Mouse (Mus musculus) cerebellum, adult 2 months (tissue): ENCODE measurements around the gene Zfp692.

Source experiments
- CTCF ChIP-seq: fragments of 200-500 bp; IDR thresholded peaks from 2 replicates; pipeline ENCODE4 v1.5.1; 2011; ENCODE audit warnings: low read depth, mild to moderate bottlenecking, control low read depth, low read length, moderate library complexity, borderline replicate concordance; ENCODE audit not compliant: insufficient read depth
- POLR2A ChIP-seq: fragments of 200-500 bp; IDR thresholded peaks from 2 replicates; pipeline ENCODE4 v1.6.1; 2011; ENCODE audit warnings: low read length, control low read depth, borderline replicate concordance; ENCODE audit not compliant: insufficient read depth

DNA sequence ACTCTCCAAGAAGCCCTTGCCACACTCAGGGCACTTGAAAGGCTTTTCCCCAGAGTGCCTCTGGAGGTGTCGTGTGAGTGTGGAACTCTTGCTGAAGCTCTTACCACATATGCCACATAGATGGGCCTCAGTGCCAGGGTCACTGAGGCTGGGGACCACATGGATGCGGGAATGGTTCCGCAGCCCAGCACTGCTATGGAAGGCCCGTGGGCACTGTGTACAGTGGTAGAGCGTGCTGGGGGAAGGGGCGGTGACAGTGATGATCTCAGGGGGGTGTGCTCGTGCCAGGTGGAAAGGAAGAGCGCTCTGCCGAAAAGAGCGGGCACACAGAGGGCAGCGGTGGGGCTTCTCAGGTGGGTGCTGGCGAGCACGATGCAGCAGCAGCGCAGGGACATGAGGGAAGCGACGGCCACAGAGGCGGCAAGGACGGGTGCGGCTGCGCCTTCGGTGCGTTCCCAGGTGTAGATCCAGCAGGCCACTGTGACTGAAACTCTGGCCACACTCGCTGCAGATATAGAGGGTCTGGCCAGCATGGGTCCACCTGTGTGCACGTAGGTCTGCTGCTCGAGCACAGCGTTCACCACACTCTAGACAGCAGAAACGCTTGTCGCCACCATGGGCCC lies 10.0 kb downstream of the Zfp692 start:
- no peak for TF ChIP-seq POLR2A
- no peak for TF ChIP-seq CTCF
